Mouse (Mus musculus): ENCODE results near the gene Crlf1. TPM values are rescaled to one million over a fixed set of nuclear protein-coding genes. Genes with fewer than 3 reads are reported as not detected.

Gene Crlf1
- polyA plus RNA-seq, 1 experiment from 2014 or later, result 6.3 TPM

- H3K4me2 ChIP-seq (replicated peaks), result no peak overlapping the region
- no peaks in the 10 kb centered on the region for H3K36me3 ChIP-seq (replicated peaks; ENCODE audit: control insufficient read depth, insufficient read depth)
- H3K9me3 ChIP-seq (ENCODE audit: control insufficient read depth, low read length), result no peaks in the 10 kb centered on the region
- H3K4me1 ChIP-seq (replicated peaks; ENCODE audit: control insufficient read depth, insufficient read depth, low read length), result no peaks in the 10 kb centered on the region; the same call in 1 of the 2 replicates
- 89% methylated on average over 6 of the region's 6 CpGs for WGBS
- no peak for DNase-seq (ENCODE audit: low spot score)
- ATAC-seq (ENCODE audit: low FRiP score), result no peak
- no peak overlapping the region for H3K27ac ChIP-seq
- H3K4me3 ChIP-seq (replicated peaks; ENCODE audit: low read length), result no peak overlapping the region
- H3K9ac ChIP-seq, result no peak overlapping the region
- H3K27me3 ChIP-seq (ENCODE audit: control insufficient read depth, insufficient read depth, low read length), result no peaks in the 10 kb centered on the region
Measured at GRCm38 (mm10) chr8:70547762-70548161, 54.8 kb downstream of the Crlf1 start.

- no peak for DNase-seq (ENCODE audit: low spot score)
- Histone ChIP-seq H3K4me1 (replicated peaks; ENCODE audit: control insufficient read depth, insufficient read depth, low read length) (peaks cover 6% of the 10 kb centered on the region; the same call in 1 of the 2 replicates), H3K4me3 (replicated peaks; ENCODE audit: low read length) (no peak overlapping the region), H3K9ac (no peak overlapping the region), H3K4me2 (replicated peaks) (no peak overlapping the region), H3K36me3 (replicated peaks; ENCODE audit: control insufficient read depth, insufficient read depth) (no peaks in the 10 kb centered on the region), H3K27ac (no peak overlapping the region), H3K9me3 (ENCODE audit: control insufficient read depth, low read length) (no peaks in the 10 kb centered on the region), H3K27me3 (ENCODE audit: control insufficient read depth, insufficient read depth, low read length) (no peaks in the 10 kb centered on the region)
- ATAC-seq (ENCODE audit: low FRiP score), result no peak
- WGBS, result 93% methylated on average over 10 of the region's 10 CpGs
Measured at GRCm38 (mm10) chr8:70549412-70550184, 56.6 kb downstream of the Crlf1 start.

GRCm38 (mm10) chr8:70551558-70552161 lies 58.7 kb downstream of the Crlf1 start:
- no peak overlapping the region for H3K9ac ChIP-seq
- ATAC-seq (ENCODE audit: low FRiP score), result no peak
- 79% methylated on average over 3 of the region's 3 CpGs for WGBS
- H3K36me3 ChIP-seq (replicated peaks; ENCODE audit: control insufficient read depth, insufficient read depth), result no peaks in the 10 kb centered on the region
- DNase-seq (ENCODE audit: low spot score), result no peak
- no peak overlapping the region for H3K4me3 ChIP-seq (replicated peaks; ENCODE audit: low read length)
- no peak overlapping the region for H3K4me2 ChIP-seq (replicated peaks)
- no peak overlapping the region for H3K27ac ChIP-seq
- H3K4me1 ChIP-seq (replicated peaks; ENCODE audit: control insufficient read depth, insufficient read depth, low read length), result peaks cover 6% of the 10 kb centered on the region; the same call in 1 of the 2 replicates
- no peaks in the 10 kb centered on the region for H3K9me3 ChIP-seq (ENCODE audit: control insufficient read depth, low read length)
- no peaks in the 10 kb centered on the region for H3K27me3 ChIP-seq (ENCODE audit: control insufficient read depth, insufficient read depth, low read length)

GRCm38 (mm10) chr8:70552836-70553235 lies 59.9 kb downstream of the Crlf1 start:
- Histone ChIP-seq H3K4me2 (replicated peaks) (no peak overlapping the region), H3K9ac (no peak overlapping the region), H3K36me3 (replicated peaks; ENCODE audit: control insufficient read depth, insufficient read depth) (no peaks in the 10 kb centered on the region), H3K27ac (no peak overlapping the region), H3K4me3 (replicated peaks; ENCODE audit: low read length) (no peak overlapping the region), H3K9me3 (ENCODE audit: control insufficient read depth, low read length) (no peaks in the 10 kb centered on the region), H3K4me1 (replicated peaks; ENCODE audit: control insufficient read depth, insufficient read depth, low read length) (peaks cover 6% of the 10 kb centered on the region; the same call in 1 of the 2 replicates), H3K27me3 (ENCODE audit: control insufficient read depth, insufficient read depth, low read length) (no peaks in the 10 kb centered on the region)
- no peak for ATAC-seq (ENCODE audit: low FRiP score)
- no peak for DNase-seq (ENCODE audit: low spot score)
- 56% methylated on average over 1 of the region's 1 CpGs for WGBS

Other genes with a start within 250 kb of the Crlf1 start
- 23.5 and 25.1 TPM in 2 replicates for gene Homer3, start 210.3 kb upstream of the Crlf1 start, polyA plus RNA-seq (2014; fragmentation: Nextera tagmentation; extraction: Ambion mirVana)
- gene Ddx49, start 190.7 kb upstream of the Crlf1 start, polyA plus RNA-seq (2014; fragmentation: Nextera tagmentation; extraction: Ambion mirVana), result 41.8 and 42.5 TPM in 2 replicates
- 256 and 288 TPM in 2 replicates for gene Cope, start 190.6 kb upstream of the Crlf1 start, polyA plus RNA-seq (2014; fragmentation: Nextera tagmentation; extraction: Ambion mirVana)
- gene Cers1, start 177.4 kb upstream of the Crlf1 start, polyA plus RNA-seq (2014; fragmentation: Nextera tagmentation; extraction: Ambion mirVana), result 42.9 TPM in 2 replicates
- 0.23 and 3.2 TPM in 2 replicates for gene Gdf1, start 163.3 kb upstream of the Crlf1 start, polyA plus RNA-seq (2014; fragmentation: Nextera tagmentation; extraction: Ambion mirVana)
- 17.3 and 17.9 TPM in 2 replicates for gene Upf1, start 139.9 kb upstream of the Crlf1 start, polyA plus RNA-seq (2014; fragmentation: Nextera tagmentation; extraction: Ambion mirVana)
- 0.10 and 0.27 TPM in 2 replicates for gene Comp, start 119.6 kb upstream of the Crlf1 start, polyA plus RNA-seq (2014; fragmentation: Nextera tagmentation; extraction: Ambion mirVana)
- 48.1 and 53.9 TPM in 2 replicates for gene Crtc1, start 53.6 kb upstream of the Crlf1 start, polyA plus RNA-seq (2014; fragmentation: Nextera tagmentation; extraction: Ambion mirVana)
- 28.5 and 30.0 TPM in 2 replicates for gene Klhl26, start 16.2 kb upstream of the Crlf1 start, polyA plus RNA-seq (2014; fragmentation: Nextera tagmentation; extraction: Ambion mirVana)
- 143 and 149 TPM in 2 replicates for gene Tmem59l, start 5.8 kb upstream of the Crlf1 start, polyA plus RNA-seq (2014; fragmentation: Nextera tagmentation; extraction: Ambion mirVana)
- gene Rex1bd, start 13.6 kb downstream of the Crlf1 start, polyA plus RNA-seq (2014; fragmentation: Nextera tagmentation; extraction: Ambion mirVana), result 161 and 166 TPM in 2 replicates
- 622 and 778 TPM in 2 replicates for gene Uba52, start 17.6 kb downstream of the Crlf1 start, polyA plus RNA-seq (2014; fragmentation: Nextera tagmentation; extraction: Ambion mirVana)
- 328 and 332 TPM in 2 replicates for gene Fkbp8, start 34.6 kb downstream of the Crlf1 start, polyA plus RNA-seq (2014; fragmentation: Nextera tagmentation; extraction: Ambion mirVana)
- 45.4 and 46.5 TPM in 2 replicates for gene Kxd1, start 34.8 kb downstream of the Crlf1 start, polyA plus RNA-seq (2014; fragmentation: Nextera tagmentation; extraction: Ambion mirVana)
- gene Ell, start 46.3 kb downstream of the Crlf1 start, polyA plus RNA-seq (2014; fragmentation: Nextera tagmentation; extraction: Ambion mirVana), result 14.8 and 15.1 TPM in 2 replicates
- 86.8 and 96.6 TPM in 2 replicates for gene Isyna1, start 101.2 kb downstream of the Crlf1 start, polyA plus RNA-seq (2014; fragmentation: Nextera tagmentation; extraction: Ambion mirVana)
- 165 and 173 TPM in 2 replicates for gene Ssbp4, start 115.7 kb downstream of the Crlf1 start, polyA plus RNA-seq (2014; fragmentation: Nextera tagmentation; extraction: Ambion mirVana)
- gene Lrrc25, start 123.0 kb downstream of the Crlf1 start, polyA plus RNA-seq (2014; fragmentation: Nextera tagmentation; extraction: Ambion mirVana), result 0.98 and 1.6 TPM in 2 replicates
- 0.14 and 0.28 TPM in 2 replicates for gene Gdf15, start 139.3 kb downstream of the Crlf1 start, polyA plus RNA-seq (2014; fragmentation: Nextera tagmentation; extraction: Ambion mirVana)
- 74.0 and 89.3 TPM in 2 replicates for gene Pgpep1, start 167.2 kb downstream of the Crlf1 start, polyA plus RNA-seq (2014; fragmentation: Nextera tagmentation; extraction: Ambion mirVana)
- gene Lsm4, start 180.1 kb downstream of the Crlf1 start, polyA plus RNA-seq (2014; fragmentation: Nextera tagmentation; extraction: Ambion mirVana), result 180 and 197 TPM in 2 replicates
- 128 and 144 TPM in 2 replicates for gene Jund, start 205.8 kb downstream of the Crlf1 start, polyA plus RNA-seq (2014; fragmentation: Nextera tagmentation; extraction: Ambion mirVana)
- gene Iqcn, start 210.3 kb downstream of the Crlf1 start, polyA plus RNA-seq (2014; fragmentation: Nextera tagmentation; extraction: Ambion mirVana), result 0.07 and 0.15 TPM in 2 replicates
- gene Gm3336, start 225.4 kb downstream of the Crlf1 start, polyA plus RNA-seq (2014; fragmentation: Nextera tagmentation; extraction: Ambion mirVana), result not detected in 2 replicates
- 0.21 and 0.32 TPM in 2 replicates for gene Pde4c, start 230.6 kb downstream of the Crlf1 start, polyA plus RNA-seq (2014; fragmentation: Nextera tagmentation; extraction: Ambion mirVana)

Measured in hindbrain, embryonic 14.5 days (tissue).